Comparison of ENCODE assay signal across 8 mouse cellular contexts in genomic region chr2:181364860-181365596, GRCm38 (mm10). TPM values are rescaled to one million over a fixed set of nuclear protein-coding genes. Genes with fewer than 3 reads are reported as not detected.
DNase-seq lines count a peak whose midpoint lies in the region; ATAC-seq lines count a peak whose summit lies in the region.

Zgpat (plus strand) TSS chr2:181364928.
Arfrp1 (minus strand) TSS chr2:181365404.

- peak; percentile 93 for ATAC-seq in erythroid progenitor cell, adult 5-6 weeks (replicated peaks; ENCODE audit: low FRiP score, poor library complexity, severe bottlenecking)
- peak; percentile 87 for ATAC-seq in heart, embryonic 13.5 days (ENCODE audit: extremely low read depth, insufficient number of reproducible peaks, low FRiP score, low TSS enrichment)
- ATAC-seq in liver, embryonic 12.5 days, result peak; percentile 90
- peak; percentile 91 for ATAC-seq in stomach, embryonic 15.5 days (ENCODE audit: insufficient read depth, low FRiP score, low read depth)

- H3K27ac ChIP-seq in heart, embryonic 13.5 days (replicated peaks), result peak within 1 kb of the TSS; percentile 90
- H3K27ac ChIP-seq in liver, embryonic 12.5 days, result peak within 1 kb of the TSS; percentile 91
- peak within 1 kb of the TSS; percentile 94 for H3K27ac ChIP-seq in stomach, embryonic 15.5 days

- peak; percentile 89 for DNase-seq in CD4-positive helper T cell, adult 2 months (ENCODE audit: low read depth, low spot score)
- peak; percentile 56 for DNase-seq in brain, embryonic 18.5 days (ENCODE audit: low read depth, low spot score)
- DNase-seq in kidney, postnatal 10 days, result peak; percentile 94
- DNase-seq in natural killer cell, adult 2 months (ENCODE audit: low spot score in 2 of 2), result peak; percentile 80 to 84

- H3K9me3 ChIP-seq in heart, embryonic 13.5 days, result no peaks in the 10 kb centered on the region
- no peaks in the 10 kb centered on the region for H3K9me3 ChIP-seq in liver, embryonic 12.5 days (replicated peaks)
- H3K9me3 ChIP-seq in stomach, embryonic 15.5 days, result no peaks in the 10 kb centered on the region

- WGBS in heart, embryonic 13.5 days, result 1% methylated on average over 71 of the region's 71 CpGs
- WGBS in liver, embryonic 12.5 days (ENCODE audit: insufficient replicate concordance), result 0% methylated on average over 67 of the region's 71 CpGs
- under 1% methylated on average over 70 of the region's 71 CpGs for WGBS in stomach, embryonic 15.5 days

- H3K9ac ChIP-seq in heart, embryonic 13.5 days, result peak within 1 kb of the TSS; percentile 86
- H3K9ac ChIP-seq in liver, embryonic 12.5 days, result peak within 1 kb of the TSS; percentile 90
- H3K9ac ChIP-seq in stomach, embryonic 15.5 days, result peak within 1 kb of the TSS; percentile 78

- H3K36me3 ChIP-seq in heart, embryonic 13.5 days, result peaks cover 60% of the 10 kb centered on the region
- H3K36me3 ChIP-seq in liver, embryonic 12.5 days, result peaks cover 62% of the 10 kb centered on the region
- H3K36me3 ChIP-seq in stomach, embryonic 15.5 days, result peaks cover 21% of the 10 kb centered on the region

- H3K4me3 ChIP-seq in heart, embryonic 13.5 days, result peak within 1 kb of the TSS; percentile 70
- peak within 1 kb of the TSS; percentile 85 for H3K4me3 ChIP-seq in liver, embryonic 12.5 days
- H3K4me3 ChIP-seq in stomach, embryonic 15.5 days (replicated peaks), result peak within 1 kb of the TSS; percentile 77

- peak within 1 kb of the TSS; percentile 95 for H3K4me2 ChIP-seq in heart, embryonic 13.5 days
- H3K4me2 ChIP-seq in liver, embryonic 12.5 days, result peak within 1 kb of the TSS; percentile 97
- H3K4me2 ChIP-seq in stomach, embryonic 15.5 days, result peak within 1 kb of the TSS; percentile 91

- no peaks in the 10 kb centered on the region for H3K27me3 ChIP-seq in heart, embryonic 13.5 days (replicated peaks)
- no peaks in the 10 kb centered on the region for H3K27me3 ChIP-seq in liver, embryonic 12.5 days (replicated peaks)
- H3K27me3 ChIP-seq in stomach, embryonic 15.5 days (replicated peaks), result no peaks in the 10 kb centered on the region

- H3K4me1 ChIP-seq in heart, embryonic 13.5 days, result peaks cover 34% of the 10 kb centered on the region
- H3K4me1 ChIP-seq in liver, embryonic 12.5 days, result peaks cover 56% of the 10 kb centered on the region
- peaks cover 20% of the 10 kb centered on the region for H3K4me1 ChIP-seq in stomach, embryonic 15.5 days

RNA-seq across cellular contexts. Expression of gene Zgpat, which starts in this region (rescaled TPM):
- 2.9 and 10.1 TPM in 2 replicates for total RNA-seq in erythroid progenitor cell, adult 5-6 weeks (2015; ENCODE audit: low replicate concordance)
- total RNA-seq in erythroid progenitor cell, adult 5-6 weeks (2017; ENCODE audit: low replicate concordance), result 11.2 and 15.4 TPM in 2 replicates
- 23.3 and 26.7 TPM in 2 replicates for polyA plus RNA-seq in heart, embryonic 13.5 days (2015; fragmentation: Nextera tagmentation; extraction: Ambion mirVana)
- polyA plus RNA-seq in liver, embryonic 12.5 days (2016; fragmentation: Nextera tagmentation; extraction: Ambion mirVana), result 22.6 and 23.9 TPM in 2 replicates
- polyA plus RNA-seq in stomach, embryonic 15.5 days (2015; fragmentation: Nextera tagmentation; extraction: Ambion mirVana), result 36.2 and 38.5 TPM in 2 replicates

RNA-seq across cellular contexts. Expression of gene Arfrp1, which starts in this region (rescaled TPM):
- 5.4 and 14.3 TPM in 2 replicates for total RNA-seq in erythroid progenitor cell, adult 5-6 weeks (2015; ENCODE audit: low replicate concordance)
- total RNA-seq in erythroid progenitor cell, adult 5-6 weeks (2017; ENCODE audit: low replicate concordance), result 9.0 and 10.8 TPM in 2 replicates
- polyA plus RNA-seq in heart, embryonic 13.5 days (2015; fragmentation: Nextera tagmentation; extraction: Ambion mirVana), result 57.5 and 59.1 TPM in 2 replicates
- polyA plus RNA-seq in liver, embryonic 12.5 days (2016; fragmentation: Nextera tagmentation; extraction: Ambion mirVana), result 34.4 and 36.7 TPM in 2 replicates
- polyA plus RNA-seq in stomach, embryonic 15.5 days (2015; fragmentation: Nextera tagmentation; extraction: Ambion mirVana), result 58.6 and 62.4 TPM in 2 replicates

Comparison
In these comparisons a context has a peak if more than half of its experiments do, and no peak if none do; other contexts are left out.
1. Peak in every context shown above with its lines: DNase-seq, ATAC-seq, H3K4me3 ChIP-seq and H3K27ac ChIP-seq.